Mouse (Mus musculus) intestine, embryonic 15.5 days (tissue): ENCODE measurements around the gene H2-M10.6. TPM values are rescaled to one million over a fixed set of nuclear protein-coding genes. Genes with fewer than 3 reads are reported as not detected.

ENCODE experiments used
- ATAC-seq: fragments of 200-750 bp; cut with Nextera tagmentation; 2 replicates; pipeline ENCODE4 v1.8.0; 2017; ENCODE audit warnings: moderate TSS enrichment, moderate library complexity
- H3K27ac ChIP-seq: fragments of 300-500 bp; sonication (generic); 2 replicates; pipeline ENCODE4 v1.5.1; 2015; ENCODE audit warnings: mild to moderate bottlenecking, inconsistent platforms
- H3K27me3 ChIP-seq: fragments of 300-500 bp; sonication (generic); replicated peaks from 2 replicates; pipeline ENCODE4 v1.6.1; 2015; ENCODE audit warnings: inconsistent platforms
- H3K36me3 ChIP-seq: fragments of 300-500 bp; sonication (generic); 2 replicates; pipeline ENCODE4 v1.6.1; 2015; ENCODE audit warnings: inconsistent platforms
- H3K4me1 ChIP-seq: fragments of 300-500 bp; sonication (generic); replicated peaks from 2 replicates; pipeline ENCODE4 v1.6.1; 2015; ENCODE audit warnings: inconsistent platforms
- H3K4me2 ChIP-seq: fragments of 300-500 bp; sonication (generic); replicated peaks from 2 replicates; pipeline ENCODE4 v1.6.1; 2015; ENCODE audit warnings: mild to moderate bottlenecking, inconsistent platforms
- H3K4me3 ChIP-seq: fragments of 300-500 bp; sonication (generic); replicated peaks from 2 replicates; pipeline ENCODE4 v1.5.1; 2015; ENCODE audit warnings: inconsistent platforms
- H3K9ac ChIP-seq: fragments of 300-500 bp; sonication (generic); 2 replicates; pipeline ENCODE4 v1.6.1; 2015; ENCODE audit warnings: inconsistent platforms
- H3K9me3 ChIP-seq: fragments of 300-500 bp; sonication (generic); 2 replicates; pipeline ENCODE4 v1.6.1; 2016; ENCODE audit warnings: inconsistent platforms
- WGBS: fragments of 180-500 bp; shearing (Covaris S2); methylation state at CpG from one replicate; pipeline ENCODE4 v1.1.7; 2015; 5-methylcytosine and 5-hydroxymethylcytosine counted together
- polyA plus RNA-seq: library from polyadenylated mRNA; unstranded; fragments of >200 nt; fragmentation: Nextera tagmentation; extraction: Ambion mirVana; gene quantifications from 2 replicates; pipeline ENCODE4 v1.2.1, GENCODE M21; 2015

H2-M10.6 gene
- polyA plus RNA-seq, 1 experiment from 2014 or later, result not detected

DNA sequence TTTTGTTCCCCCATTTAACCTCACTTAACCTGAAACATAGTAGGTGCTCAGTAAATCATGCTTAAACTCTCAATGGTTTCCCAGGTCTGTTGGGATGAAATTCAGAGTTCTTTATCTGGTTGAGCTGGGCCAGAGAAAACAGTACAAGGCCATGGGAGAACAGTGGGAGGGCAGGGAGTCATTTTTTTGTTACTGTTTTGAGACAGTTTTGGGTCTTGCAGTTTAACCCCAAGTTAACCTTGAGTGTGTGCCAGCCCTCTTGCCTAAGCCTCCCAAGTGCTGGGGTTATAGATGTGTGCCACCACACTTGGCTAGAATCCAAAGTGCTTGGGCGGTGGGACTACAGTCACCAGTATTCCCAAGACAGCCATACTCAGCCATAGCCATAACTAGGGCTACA is 32.8 kb downstream of the H2-M10.6 start:
- H3K36me3 ChIP-seq, result no peaks in the 10 kb centered on the region
- no peaks in the 10 kb centered on the region for H3K9me3 ChIP-seq
- no peak overlapping the region for H3K4me3 ChIP-seq
- H3K4me1 ChIP-seq, result 0 out of 2 replicates have a peak, but pooled peaks cover 3% of the 10 kb centered on the region
- no peak overlapping the region for H3K9ac ChIP-seq
- H3K27me3 ChIP-seq, result no peaks in the 10 kb centered on the region
- WGBS, result 76% methylated on average over 1 of the region's 1 CpGs
- H3K4me2 ChIP-seq, result no peak overlapping the region
- H3K27ac ChIP-seq, result no peak overlapping the region
- no peak for ATAC-seq

DNA sequence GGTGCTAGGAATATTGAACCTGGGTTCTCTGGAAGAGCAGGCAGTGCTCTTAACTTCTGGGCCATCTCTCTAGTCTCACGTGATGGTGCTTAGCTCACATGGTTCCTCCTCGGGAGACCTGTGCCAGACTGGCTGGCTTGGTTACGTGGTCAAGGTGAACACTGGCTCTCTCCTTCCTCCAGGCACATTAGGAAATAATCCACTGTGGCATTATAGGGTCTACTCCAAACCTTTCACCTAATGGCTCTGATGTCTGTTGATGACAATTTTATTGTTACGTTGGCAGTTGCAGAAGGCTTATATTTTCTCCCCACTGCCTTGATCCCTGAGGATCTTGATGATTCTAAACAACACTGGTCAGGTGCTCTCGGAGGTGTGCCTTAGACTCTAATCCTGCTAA is 36.9 kb downstream of the H2-M10.6 start:
- Histone ChIP-seq H3K27me3 (no peaks in the 10 kb centered on the region), H3K9ac (no peak overlapping the region), H3K27ac (no peak overlapping the region), H3K36me3 (peaks cover 15% of the 10 kb centered on the region; the same call in 1 of the 2 replicates), H3K4me1 (peaks cover 12% of the 10 kb centered on the region), H3K4me3 (no peak overlapping the region), H3K9me3 (no peaks in the 10 kb centered on the region), H3K4me2 (no peak overlapping the region)
- no peak for ATAC-seq
- 80% methylated on average over 5 of the region's 5 CpGs for WGBS

DNA sequence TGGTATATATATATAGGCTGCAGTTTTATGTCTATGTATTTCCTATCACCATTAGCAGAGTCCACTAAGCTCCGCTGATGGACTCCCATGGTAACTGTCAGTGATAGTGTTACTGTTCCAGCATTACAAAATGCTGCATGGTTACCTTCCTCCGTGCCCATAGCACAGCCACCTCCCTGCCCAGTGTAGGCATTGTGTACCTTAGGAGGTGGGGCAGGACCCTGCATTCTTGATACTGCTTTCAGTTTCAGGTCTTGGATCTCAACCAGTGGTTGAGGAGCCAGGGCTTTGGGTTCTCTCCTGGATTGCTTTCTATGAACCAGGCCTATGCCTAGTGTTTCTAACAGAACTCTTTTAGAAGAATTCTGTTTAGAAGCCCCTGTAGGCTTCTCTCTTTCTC is 38.0 kb downstream of the H2-M10.6 start:
- WGBS, result 62% methylated on average over 2 of the region's 2 CpGs
- Histone ChIP-seq H3K9me3 (no peaks in the 10 kb centered on the region), H3K27ac (no peak overlapping the region), H3K27me3 (no peaks in the 10 kb centered on the region), H3K4me2 (no peak overlapping the region), H3K4me3 (no peak overlapping the region), H3K36me3 (peaks cover 20% of the 10 kb centered on the region; the same call in 1 of the 2 replicates), H3K4me1 (peaks cover 12% of the 10 kb centered on the region), H3K9ac (no peak overlapping the region)
- ATAC-seq, result peak; percentile 57

DNA sequence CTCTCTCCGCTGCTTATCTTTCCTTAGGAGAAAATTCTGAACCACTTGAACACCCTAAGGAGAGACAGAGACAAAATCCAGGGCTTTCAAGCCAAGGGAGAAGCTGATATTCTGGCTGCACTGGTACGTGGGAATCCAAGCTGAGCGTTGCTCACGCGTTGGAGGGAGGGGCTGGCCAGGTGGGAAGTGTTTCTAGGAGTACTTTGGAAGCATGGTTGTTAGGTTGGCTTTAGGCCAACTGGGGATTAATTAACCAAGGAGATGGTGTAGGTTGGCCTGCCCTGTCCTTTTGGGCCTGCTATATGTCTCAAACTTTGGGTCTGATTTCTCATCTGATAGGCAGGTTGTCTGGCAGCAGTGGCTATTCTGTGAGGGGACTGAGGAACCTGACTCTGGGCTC is 39.2 kb downstream of the H2-M10.6 start:
- ATAC-seq, result peak; percentile 69
- Histone ChIP-seq H3K4me2 (no peak overlapping the region), H3K9me3 (no peaks in the 10 kb centered on the region), H3K9ac (no peak overlapping the region), H3K27me3 (no peaks in the 10 kb centered on the region), H3K36me3 (peaks cover 20% of the 10 kb centered on the region; the same call in 1 of the 2 replicates), H3K4me1 (peaks cover 12% of the 10 kb centered on the region), H3K27ac (no peak overlapping the region), H3K4me3 (no peak overlapping the region)
- 53% methylated on average over 5 of the region's 5 CpGs for WGBS

- Histone ChIP-seq H3K36me3 (peaks cover 22% of the 10 kb centered on the region), H3K4me2 (no peak overlapping the region), H3K9me3 (no peaks in the 10 kb centered on the region), H3K4me3 (no peak overlapping the region), H3K4me1 (peaks cover 12% of the 10 kb centered on the region), H3K27me3 (no peaks in the 10 kb centered on the region), H3K9ac (no peak overlapping the region), H3K27ac (no peak overlapping the region)
- peak; percentile 21 for ATAC-seq
- 71% methylated on average over 5 of the region's 5 CpGs for WGBS
Observed at GRCm38 (mm10) chr17:36851627-36852026, 39.7 kb downstream of the H2-M10.6 start.

DNA sequence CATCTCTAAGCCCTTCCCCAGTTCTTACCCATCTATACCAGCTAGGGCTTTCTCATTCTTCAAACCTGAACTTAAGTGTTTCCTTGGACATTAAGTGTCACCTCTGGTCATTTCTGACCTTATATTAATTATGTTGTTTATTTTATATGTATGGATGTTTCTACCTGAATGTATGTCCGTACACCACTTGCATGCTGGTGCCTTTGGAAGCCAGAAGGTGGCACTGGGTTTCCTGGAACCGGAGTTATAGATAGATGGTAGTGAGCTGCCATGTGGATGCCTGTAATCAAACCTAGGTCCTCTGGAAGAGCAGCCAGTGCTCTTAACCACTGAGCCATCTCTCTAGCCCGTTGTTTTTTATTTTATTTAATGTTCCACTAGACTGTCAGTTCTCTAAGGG is 43.5 kb downstream of the H2-M10.6 start:
- no peak overlapping the region for H3K27ac ChIP-seq
- peaks cover 36% of the 10 kb centered on the region for H3K36me3 ChIP-seq
- H3K4me1 ChIP-seq, result peaks cover 10% of the 10 kb centered on the region
- no peaks in the 10 kb centered on the region for H3K9me3 ChIP-seq
- no peak overlapping the region for H3K4me2 ChIP-seq
- no peak for ATAC-seq
- H3K4me3 ChIP-seq, result no peak overlapping the region
- 92% methylated on average over 3 of the region's 3 CpGs for WGBS
- H3K9ac ChIP-seq, result no peak overlapping the region
- no peaks in the 10 kb centered on the region for H3K27me3 ChIP-seq

DNA sequence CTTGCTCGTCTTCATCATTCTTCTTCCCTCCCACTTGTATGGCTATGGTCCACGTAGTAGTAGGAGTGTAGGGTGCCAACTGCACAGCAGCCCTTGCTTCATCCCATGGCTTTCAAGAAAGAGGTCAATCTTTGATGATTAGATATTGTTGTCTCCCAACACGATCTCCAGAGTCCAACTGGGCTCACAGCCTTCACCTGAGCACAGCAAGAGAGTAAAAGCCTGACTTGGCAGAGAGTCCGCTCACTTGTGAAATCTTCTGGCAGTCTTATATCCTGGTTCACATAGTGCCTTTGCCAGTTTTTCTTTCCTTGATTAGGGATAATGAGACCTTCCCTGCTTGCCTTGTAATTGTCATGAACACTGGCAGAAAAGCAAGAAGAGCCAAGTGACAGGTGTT is 44.3 kb downstream of the H2-M10.6 start:
- Histone ChIP-seq H3K36me3 (peaks cover 31% of the 10 kb centered on the region), H3K9me3 (no peaks in the 10 kb centered on the region), H3K27me3 (no peaks in the 10 kb centered on the region), H3K4me3 (no peak overlapping the region), H3K4me2 (no peak overlapping the region), H3K27ac (no peak overlapping the region), H3K4me1 (peaks cover 5% of the 10 kb centered on the region; the same call in 1 of the 2 replicates), H3K9ac (no peak overlapping the region)
- 91% methylated on average over 4 of the region's 4 CpGs for WGBS
- no peak for ATAC-seq

DNA sequence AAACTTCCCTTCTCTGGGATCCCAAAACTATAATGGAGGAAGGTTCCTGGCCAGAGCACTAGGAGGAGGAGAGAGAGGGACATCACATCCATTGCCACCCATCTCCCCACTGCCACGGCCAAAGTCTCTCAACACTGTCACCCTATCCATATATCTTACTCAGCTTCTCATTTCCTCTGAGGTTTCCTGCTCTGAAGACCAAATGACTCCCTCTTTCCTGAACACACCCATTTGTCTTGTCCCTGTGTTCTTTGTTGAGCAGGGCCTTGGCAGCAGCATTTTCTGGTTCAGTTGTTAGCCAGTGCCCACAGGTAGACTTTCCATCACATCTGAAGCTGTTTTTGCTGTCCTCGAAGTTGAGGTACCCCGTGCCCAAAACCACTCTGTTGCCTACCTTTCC is 46.2 kb downstream of the H2-M10.6 start:
- WGBS, result 92% methylated on average over 3 of the region's 3 CpGs
- Histone ChIP-seq H3K4me1 (0 out of 2 replicates have a peak, but pooled peaks cover 3% of the 10 kb centered on the region), H3K9me3 (no peaks in the 10 kb centered on the region), H3K4me2 (no peak overlapping the region), H3K9ac (no peak overlapping the region), H3K4me3 (no peak overlapping the region), H3K27me3 (no peaks in the 10 kb centered on the region), H3K27ac (no peak overlapping the region), H3K36me3 (peaks cover 21% of the 10 kb centered on the region)
- ATAC-seq, result no peak

GRCm38 (mm10) chr17:36861680-36862079 is 49.7 kb downstream of the H2-M10.6 start:
- Histone ChIP-seq H3K4me1 (0 out of 2 replicates have a peak, but pooled peaks cover 3% of the 10 kb centered on the region), H3K27me3 (no peaks in the 10 kb centered on the region), H3K36me3 (peaks cover 14% of the 10 kb centered on the region), H3K27ac (no peak overlapping the region), H3K4me3 (no peak overlapping the region), H3K9ac (no peak overlapping the region), H3K9me3 (no peaks in the 10 kb centered on the region), H3K4me2 (no peak overlapping the region)
- 35% methylated on average over 2 of the region's 2 CpGs for WGBS
- ATAC-seq, result peak; percentile 86

Other genes starting within 250 kb of the H2-M10.6 start
- gene H2-M9, start 169.5 kb upstream of the H2-M10.6 start, polyA plus RNA-seq, result not detected in 2 replicates
- gene H2-M1, start 140.0 kb upstream of the H2-M10.6 start, polyA plus RNA-seq, result not detected in 2 replicates
- gene H2-M10.5, start 39.3 kb upstream of the H2-M10.6 start, polyA plus RNA-seq, result not detected in 2 replicates
- 38.0 and 41.5 TPM in 2 replicates for gene Trim26, start 25.0 kb downstream of the H2-M10.6 start, polyA plus RNA-seq
- gene Trim15, start 55.0 kb downstream of the H2-M10.6 start, polyA plus RNA-seq, result 4.6 and 6.1 TPM in 2 replicates
- gene Trim10, start 57.4 kb downstream of the H2-M10.6 start, polyA plus RNA-seq, result 4.8 and 5.2 TPM in 2 replicates
- 0.78 and 1.2 TPM in 2 replicates for gene Trim40, start 78.0 kb downstream of the H2-M10.6 start, polyA plus RNA-seq
- 43.1 and 47.6 TPM in 2 replicates for gene Trim31, start 85.9 kb downstream of the H2-M10.6 start, polyA plus RNA-seq
- gene Rnf39, start 130.7 kb downstream of the H2-M10.6 start, polyA plus RNA-seq, result 1.7 and 1.8 TPM in 2 replicates
- 95.4 and 99.5 TPM in 2 replicates for gene Ppp1r11, start 139.6 kb downstream of the H2-M10.6 start, polyA plus RNA-seq
- gene Znrd1, start 146.4 kb downstream of the H2-M10.6 start, polyA plus RNA-seq, result 69.5 and 76.3 TPM in 2 replicates
- gene Znrd1as, start 146.4 kb downstream of the H2-M10.6 start, polyA plus RNA-seq, result 6.3 TPM in 2 replicates
- gene 2410137M14Rik, start 169.1 kb downstream of the H2-M10.6 start, polyA plus RNA-seq, result not detected in 2 replicates
- gene H2-M5, start 177.4 kb downstream of the H2-M10.6 start, polyA plus RNA-seq, result 0.24 and 0.28 TPM in 2 replicates
- gene Zfp57, start 189.0 kb downstream of the H2-M10.6 start, polyA plus RNA-seq, result 49.9 and 57.6 TPM in 2 replicates
- gene Mog, start 211.2 kb downstream of the H2-M10.6 start, polyA plus RNA-seq, result 0.13 and 0.14 TPM in 2 replicates
- 6.0 and 7.6 TPM in 2 replicates for gene Gabbr1, start 233.8 kb downstream of the H2-M10.6 start, polyA plus RNA-seq